Comparison of ENCODE assay signal across 20 mouse cellular contexts in the genomic region with DNA sequence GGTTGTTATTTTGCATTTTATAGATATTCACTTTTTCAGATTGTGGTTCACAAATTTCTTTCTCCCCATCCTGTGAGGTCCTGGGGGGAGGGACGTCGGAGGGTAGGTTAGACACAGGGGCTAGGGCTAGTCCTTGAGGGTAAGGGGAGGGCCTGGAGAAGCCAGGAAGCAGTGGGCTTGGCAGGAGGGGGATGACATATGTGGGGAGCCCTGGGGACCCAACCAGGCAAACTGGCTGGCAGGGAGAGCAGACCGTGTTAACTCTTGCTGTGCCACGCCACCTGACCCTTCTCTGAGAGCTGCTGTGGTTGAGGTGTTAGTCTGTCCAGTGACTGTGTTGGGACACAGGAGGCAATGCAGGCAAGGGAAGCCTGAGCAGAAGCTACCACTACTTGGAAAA. TPM values are rescaled to one million over a fixed set of nuclear protein-coding genes. Genes with fewer than 3 reads are reported as not detected.
DNase-seq lines count a peak whose midpoint lies in the region; ATAC-seq lines count a peak whose summit lies in the region.
"Had no signal": no experiment of that assay in that cellular context is flagged by ENCODE, and none has a peak within 500 bp of the region (broad histone marks: within the 10 kb centered on the region; RNA-seq: fewer than 3 reads in every experiment).

No protein-coding gene starts in this region.

- no peak overlapping the region for H3K4me2 ChIP-seq in neural tube, embryonic 11.5 days (ENCODE audit: low read depth)
- no peak overlapping the region for H3K4me2 ChIP-seq in hindbrain, embryonic 11.5 days (replicated peaks; ENCODE audit: low read depth, low read length)
- H3K4me2 ChIP-seq in midbrain, embryonic 13.5 days (replicated peaks): no peak overlapping the region
- H3K4me2 ChIP-seq in liver, embryonic 11.5 days: no peak overlapping the region
- H3K4me2 ChIP-seq: embryonic facial prominence, embryonic 15.5 days; heart, embryonic 13.5 days had no signal

- 52% methylated on average over 4 of the region's 4 CpGs for WGBS in neural tube, embryonic 11.5 days
- 37% methylated on average over 4 of the region's 4 CpGs for WGBS in hindbrain, embryonic 11.5 days
- 38% methylated on average over 4 of the region's 4 CpGs for WGBS in midbrain, embryonic 13.5 days
- 47% methylated on average over 4 of the region's 4 CpGs for WGBS in liver, embryonic 11.5 days

- peak; percentile 48 for DNase-seq in neural tube, embryonic 11.5 days (ENCODE audit: low spot score)
- DNase-seq in neural tube, embryonic 10.5 days (ENCODE audit: extremely low spot score, low spot score): no peak
- peak; percentile 57 for DNase-seq in hindbrain, embryonic 11.5 days (ENCODE audit: low spot score)
- peak; percentile 29 for DNase-seq in retina, postnatal 1 day
- DNase-seq in left cerebral cortex, adult 8-10 months (ENCODE audit: low spot score in 2 of 2): no peak
- no peak for DNase-seq in layer of hippocampus, postnatal 36 days
- no peak for DNase-seq in liver, embryonic 11.5 days (ENCODE audit: low spot score)
- DNase-seq: cerebellum, adult 11-12 months; kidney, adult 9 months; lung, postnatal 14 days; thymus, postnatal 36 days had no signal

- peak; percentile 42 for ATAC-seq in neural tube, embryonic 11.5 days (ENCODE audit: insufficient read depth, low FRiP score, low TSS enrichment)
- peak; percentile 41 for ATAC-seq in hindbrain, embryonic 11.5 days (ENCODE audit: low FRiP score)
- ATAC-seq in midbrain, embryonic 13.5 days: peak; percentile 35
- no peak for ATAC-seq in liver, embryonic 11.5 days (replicated peaks; ENCODE audit: low FRiP score)
- ATAC-seq: CD4-positive, CD25-positive, alpha-beta regulatory T cell, adult 4 months had no signal

- H3K4me1 ChIP-seq in neural tube, embryonic 11.5 days (ENCODE audit: control insufficient read depth, insufficient read depth, low read length): peaks cover 17% of the 10 kb centered on the region
- H3K4me1 ChIP-seq in hindbrain, embryonic 11.5 days (replicated peaks; ENCODE audit: control insufficient read depth, insufficient read depth, low read length): peaks cover 13% of the 10 kb centered on the region
- peaks cover 82% of the 10 kb centered on the region for H3K4me1 ChIP-seq in midbrain, embryonic 13.5 days (replicated peaks)
- 0 out of 2 replicates have a peak, but pooled peaks cover 4% of the 10 kb centered on the region for H3K4me1 ChIP-seq in liver, embryonic 11.5 days (replicated peaks; ENCODE audit: control insufficient read depth, insufficient read depth, low read length)

- H3K9me3 ChIP-seq in neural tube, embryonic 11.5 days (ENCODE audit: control insufficient read depth, low read length): no peaks in the 10 kb centered on the region
- no peaks in the 10 kb centered on the region for H3K9me3 ChIP-seq in hindbrain, embryonic 11.5 days (ENCODE audit: control insufficient read depth, low read length)
- H3K9me3 ChIP-seq in midbrain, embryonic 13.5 days: no peaks in the 10 kb centered on the region
- no peaks in the 10 kb centered on the region for H3K9me3 ChIP-seq in liver, embryonic 11.5 days (ENCODE audit: control insufficient read depth, low read length)
- H3K9me3 ChIP-seq: embryonic facial prominence, embryonic 15.5 days; heart, embryonic 13.5 days had no signal

- no peak overlapping the region for H3K4me3 ChIP-seq in neural tube, embryonic 11.5 days (ENCODE audit: low read depth, low read length)
- no peak overlapping the region for H3K4me3 ChIP-seq in hindbrain, embryonic 11.5 days (ENCODE audit: low read depth, low read length)
- H3K4me3 ChIP-seq in midbrain, embryonic 13.5 days (replicated peaks): no peak overlapping the region
- H3K4me3 ChIP-seq in liver, embryonic 11.5 days (ENCODE audit: low read depth, low read length): no peak overlapping the region
- H3K4me3 ChIP-seq: embryonic facial prominence, embryonic 15.5 days; heart, embryonic 13.5 days; layer of hippocampus, adult 2 months had no signal

- H3K36me3 ChIP-seq in neural tube, embryonic 11.5 days (ENCODE audit: control insufficient read depth, insufficient read depth, low read length): no peaks in the 10 kb centered on the region; the same call in 1 of the 2 replicates
- H3K36me3 ChIP-seq in hindbrain, embryonic 11.5 days (ENCODE audit: control insufficient read depth, insufficient read depth, low read length): no peaks in the 10 kb centered on the region; the same call in 1 of the 2 replicates
- H3K36me3 ChIP-seq in midbrain, embryonic 13.5 days: peaks cover 16% of the 10 kb centered on the region
- peaks cover 8% of the 10 kb centered on the region; the same call in 1 of the 2 replicates for H3K36me3 ChIP-seq in liver, embryonic 11.5 days (ENCODE audit: control insufficient read depth, insufficient read depth, low read length)

- H3K27me3 ChIP-seq in neural tube, embryonic 11.5 days (ENCODE audit: control insufficient read depth, insufficient read depth, low read length): no peaks in the 10 kb centered on the region
- no peaks in the 10 kb centered on the region for H3K27me3 ChIP-seq in hindbrain, embryonic 11.5 days (ENCODE audit: control insufficient read depth, insufficient read depth, low read length)
- H3K27me3 ChIP-seq in midbrain, embryonic 13.5 days: peaks cover 7% of the 10 kb centered on the region; the same call in 1 of the 2 replicates
- peaks cover 18% of the 10 kb centered on the region for H3K27me3 ChIP-seq in liver, embryonic 11.5 days (replicated peaks; ENCODE audit: control insufficient read depth, insufficient read depth, low read length)

- peak overlapping the region; percentile 40 for H3K9ac ChIP-seq in neural tube, embryonic 11.5 days (ENCODE audit: low read length)
- H3K9ac ChIP-seq in hindbrain, embryonic 11.5 days (ENCODE audit: low read depth, low read length): no peak overlapping the region
- no peak overlapping the region for H3K9ac ChIP-seq in midbrain, embryonic 13.5 days (replicated peaks)
- H3K9ac ChIP-seq in liver, embryonic 11.5 days (ENCODE audit: low read depth, low read length): no peak overlapping the region
- H3K9ac ChIP-seq: embryonic facial prominence, embryonic 15.5 days; heart, embryonic 13.5 days; liver, embryonic 14.5 days had no signal

- peak overlapping the region; percentile 88 for H3K27ac ChIP-seq in neural tube, embryonic 11.5 days (ENCODE audit: low read depth, low read length)
- peak overlapping the region; percentile 82 for H3K27ac ChIP-seq in hindbrain, embryonic 11.5 days (ENCODE audit: low read depth, low read length)
- H3K27ac ChIP-seq in midbrain, embryonic 13.5 days: peak overlapping the region; percentile 82
- H3K27ac ChIP-seq in liver, embryonic 11.5 days (ENCODE audit: low read depth, low read length): no peak overlapping the region
- H3K27ac ChIP-seq: embryonic facial prominence, embryonic 15.5 days; heart, embryonic 13.5 days; layer of hippocampus, adult 2 months; liver, embryonic 14.5 days had no signal

RNA-seq across cellular contexts. Expression of gene Nhlh1, which starts 3.3 kb away (rescaled TPM):
- polyA plus RNA-seq in neural tube, embryonic 11.5 days (2014; fragmentation: Nextera tagmentation; extraction: Ambion mirVana): 13.8 and 15.7 TPM in 2 replicates
- 20.5 and 22.3 TPM in 2 replicates for polyA plus RNA-seq in hindbrain, embryonic 11.5 days (2014; fragmentation: Nextera tagmentation; extraction: Ambion mirVana)
- polyA plus RNA-seq in midbrain, embryonic 13.5 days (2015; fragmentation: Nextera tagmentation; extraction: Ambion mirVana): 7.7 and 8.9 TPM in 2 replicates
- under 1 TPM; 0.14 to 0.70 (median 0.24) TPM for total RNA-seq in left cerebral cortex, adult 8-10 months (2022)
- 1 to 10 TPM; 1.3 to 1.5 TPM for total RNA-seq in layer of hippocampus, postnatal 36 days (2021)
- polyA plus RNA-seq in liver, embryonic 11.5 days (2014; fragmentation: Nextera tagmentation; extraction: Ambion mirVana): 0.11 TPM in 1 of 2 replicates, not detected in the other
- total RNA-seq: gastrocnemius, postnatal 4 days; hematopoietic stem cell, adult 5-6 weeks had no signal
- polyA plus RNA-seq: CD4-positive, CD25-positive, alpha-beta regulatory T cell, adult 4 months; heart, embryonic 13.5 days; liver, embryonic 14.5 days; stomach, embryonic 16.5 days had no signal

RNA-seq across cellular contexts. Expression of gene Copa, which starts 21.7 kb away (rescaled TPM):
- polyA plus RNA-seq in neural tube, embryonic 11.5 days (2014; fragmentation: Nextera tagmentation; extraction: Ambion mirVana): 219 and 225 TPM in 2 replicates
- polyA plus RNA-seq in hindbrain, embryonic 11.5 days (2014; fragmentation: Nextera tagmentation; extraction: Ambion mirVana): 154 and 191 TPM in 2 replicates
- polyA plus RNA-seq in midbrain, embryonic 13.5 days (2015; fragmentation: Nextera tagmentation; extraction: Ambion mirVana): 190 and 202 TPM in 2 replicates
- 100 to 1,000 TPM; 138 to 149 (median 144) TPM for total RNA-seq in left cerebral cortex, adult 8-10 months (2022)
- 100 to 1,000 TPM; 144 TPM for total RNA-seq in layer of hippocampus, postnatal 36 days (2021)
- 137 and 153 TPM in 2 replicates for polyA plus RNA-seq in liver, embryonic 11.5 days (2014; fragmentation: Nextera tagmentation; extraction: Ambion mirVana)

RNA-seq across cellular contexts. Expression of gene Ncstn, which starts 21.9 kb away (rescaled TPM):
- polyA plus RNA-seq in neural tube, embryonic 11.5 days (2014; fragmentation: Nextera tagmentation; extraction: Ambion mirVana): 122 and 132 TPM in 2 replicates
- polyA plus RNA-seq in hindbrain, embryonic 11.5 days (2014; fragmentation: Nextera tagmentation; extraction: Ambion mirVana): 120 and 121 TPM in 2 replicates
- polyA plus RNA-seq in midbrain, embryonic 13.5 days (2015; fragmentation: Nextera tagmentation; extraction: Ambion mirVana): 126 and 129 TPM in 2 replicates
- 10 to 100 TPM; 62.4 to 69.8 (median 64.3) TPM for total RNA-seq in left cerebral cortex, adult 8-10 months (2022)
- total RNA-seq in layer of hippocampus, postnatal 36 days (2021): 10 to 100 TPM; 57.1 to 60.1 TPM
- polyA plus RNA-seq in liver, embryonic 11.5 days (2014; fragmentation: Nextera tagmentation; extraction: Ambion mirVana): 75.3 and 76.5 TPM in 2 replicates

RNA-seq across cellular contexts. Expression of gene Vangl2, which starts 32.4 kb away (rescaled TPM):
- 62.0 and 69.0 TPM in 2 replicates for polyA plus RNA-seq in neural tube, embryonic 11.5 days (2014; fragmentation: Nextera tagmentation; extraction: Ambion mirVana)
- 60.3 and 61.6 TPM in 2 replicates for polyA plus RNA-seq in hindbrain, embryonic 11.5 days (2014; fragmentation: Nextera tagmentation; extraction: Ambion mirVana)
- polyA plus RNA-seq in midbrain, embryonic 13.5 days (2015; fragmentation: Nextera tagmentation; extraction: Ambion mirVana): 57.1 and 60.0 TPM in 2 replicates
- total RNA-seq in left cerebral cortex, adult 8-10 months (2022): 10 to 100 TPM; 12.9 to 17.1 (median 15.9) TPM
- 10 to 100 TPM; 14.8 to 16.0 TPM for total RNA-seq in layer of hippocampus, postnatal 36 days (2021)
- 5.4 and 6.2 TPM in 2 replicates for polyA plus RNA-seq in liver, embryonic 11.5 days (2014; fragmentation: Nextera tagmentation; extraction: Ambion mirVana)

Comparison
In these comparisons a context has a peak if more than half of its experiments do, and no peak if none do; other contexts are left out.
1. DNase-seq: peak in neural tube, embryonic 11.5 days (single experiment), hindbrain, embryonic 11.5 days (single experiment) and retina, postnatal 1 day (single experiment); none in neural tube, embryonic 10.5 days (single experiment), left cerebral cortex, adult 8-10 months (0 of 2), layer of hippocampus, postnatal 36 days (0 of 2) and liver, embryonic 11.5 days (single experiment).